Mouse (Mus musculus) heart, adult 2 months (tissue): Measurements from ENCODE around the gene Phactr1. TPM values are rescaled to one million over a fixed set of nuclear protein-coding genes. Genes with fewer than 3 reads are reported as not detected.

ENCODE experiments used
- DNase-seq, 2 experiments: peaks; one replicate each; pipeline ENCODE4 v3.0.0; 2021
- H3K27ac ChIP-seq: fragments of 200-600 bp; 2 replicates; pipeline ENCODE4 v1.8.1; 2022
- H3K27me3 ChIP-seq: fragments of 200-500 bp; 2 replicates; pipeline ENCODE4 v1.6.1; 2012; ENCODE audit warnings: mild to moderate bottlenecking, low read length, inconsistent platforms, mixed read lengths; ENCODE audit not compliant: control insufficient read depth, insufficient read depth
- H3K36me3 ChIP-seq: fragments of 200-500 bp; 2 replicates; pipeline ENCODE4 v1.6.1; 2012; ENCODE audit warnings: low read length, inconsistent platforms; ENCODE audit not compliant: control insufficient read depth, insufficient read depth
- H3K4me1 ChIP-seq: fragments of 200-500 bp; 2 replicates; pipeline ENCODE4 v1.6.1; 2011; ENCODE audit warnings: low read length; ENCODE audit not compliant: control insufficient read depth, insufficient read depth
- H3K4me3 ChIP-seq: fragments of 200-600 bp; 2 replicates; pipeline ENCODE4 v1.8.1; 2022
- H3K79me2 ChIP-seq: fragments of 200-500 bp; replicated peaks from 2 replicates; pipeline ENCODE4 v1.6.1; 2012; ENCODE audit warnings: mild to moderate bottlenecking, inconsistent platforms, low read length, moderate library complexity, mixed read lengths; ENCODE audit not compliant: control insufficient read depth, insufficient read depth
- H3K9ac ChIP-seq: fragments of 200-500 bp; 2 replicates; pipeline ENCODE4 v1.6.1; 2012; ENCODE audit warnings: low read depth, mild to moderate bottlenecking, control low read depth, inconsistent platforms, low read length, mixed read lengths
- CTCF ChIP-seq: fragments of 200-600 bp; IDR thresholded peaks from 2 replicates; pipeline ENCODE4 v1.8.1; 2022; ENCODE audit warnings: antibody characterized with exemption, mild to moderate bottlenecking, moderate library complexity
- EP300 ChIP-seq: fragments of 200-500 bp; IDR thresholded peaks from 2 replicates; pipeline ENCODE4 v1.6.1; 2011; ENCODE audit warnings: low read depth, low read length, control low read depth; ENCODE audit not compliant: insufficient read depth
- POLR2A ChIP-seq: fragments of 200-500 bp; IDR thresholded peaks from 2 replicates; pipeline ENCODE4 v1.6.1; 2011; ENCODE audit warnings: mild to moderate bottlenecking, low read depth, low read length, control low read depth; ENCODE audit not compliant: insufficient read depth
- WGBS: fragments of 180-500 bp; shearing (Covaris S2); methylation state at CpG from one replicate; pipeline ENCODE4 v1.1.7; 2018; 5-methylcytosine and 5-hydroxymethylcytosine counted together
- intact Hi-C: fragments of 180-260 bp; cut with DNase I; formaldehyde crosslinking; loops from one replicate; pipeline ENCODE4 v1.15.1; 2025
- polyA plus RNA-seq: library from polyadenylated mRNA; depleted of rRNA; stranded (reverse); fragments of >200 nt; gene quantifications from 2 replicates; pipeline ENCODE4 v1.2.3, GENCODE M21; 2012
- total RNA-seq, 2 experiments: library from RNA; stranded (reverse); gene quantifications; 2 replicates each; pipeline ENCODE4 v1.2.3; 2021

The Phactr1 gene
- total and polyA plus RNA-seq, 3 experiments: 3.0 to 5.5 (median 4.6) TPM

GRCm38 (mm10) chr13:42804314-42804713, 123.9 kb downstream of the Phactr1 start:
- no peaks in the 10 kb centered on the region for H3K79me2 ChIP-seq
- no peaks in the 10 kb centered on the region for H3K27me3 ChIP-seq
- intact Hi-C loops: no loop called here
- H3K4me3 ChIP-seq: no peak overlapping the region
- H3K27ac ChIP-seq: no peak overlapping the region
- no peaks in the 10 kb centered on the region for H3K4me1 ChIP-seq
- 65% methylated on average over 9 of the region's 9 CpGs for WGBS
- no peak for DNase-seq
- no peak overlapping the region for H3K9ac ChIP-seq
- no peak for TF ChIP-seq EP300
- TF ChIP-seq CTCF: no peak
- no peak for TF ChIP-seq POLR2A
- no peaks in the 10 kb centered on the region for H3K36me3 ChIP-seq

GRCm38 (mm10) chr13:42812762-42813161, 132.3 kb downstream of the Phactr1 start:
- TF ChIP-seq EP300 (no peak), POLR2A (no peak), CTCF (no peak)
- WGBS: 18% methylated on average over 7 of the region's 7 CpGs
- H3K4me1 ChIP-seq: no peaks in the 10 kb centered on the region
- H3K27ac ChIP-seq: no peak overlapping the region
- no peaks in the 10 kb centered on the region for H3K79me2 ChIP-seq
- no peak overlapping the region for H3K9ac ChIP-seq
- no peak for DNase-seq
- H3K27me3 ChIP-seq: peaks cover 3% of the 10 kb centered on the region; the same call in 1 of the 2 replicates
- no peak overlapping the region for H3K4me3 ChIP-seq
- no peaks in the 10 kb centered on the region for H3K36me3 ChIP-seq
- intact Hi-C loops: no loop called here

- H3K9ac ChIP-seq: no peak overlapping the region
- no peak overlapping the region for H3K27ac ChIP-seq
- H3K36me3 ChIP-seq: no peaks in the 10 kb centered on the region
- 41% methylated on average over 10 of the region's 10 CpGs for whole genome bisulfite sequencing
- H3K4me1 ChIP-seq: no peaks in the 10 kb centered on the region
- H3K27me3 ChIP-seq: peaks cover 3% of the 10 kb centered on the region; the same call in 1 of the 2 replicates
- peak; percentile 49 to 76 for DNase-seq
- intact Hi-C loops: no loop called here
- no peaks in the 10 kb centered on the region for H3K79me2 ChIP-seq
- 0 out of 2 replicates have a peak, but pooled peaks have one; percentile 32 for TF ChIP-seq EP300
- TF ChIP-seq POLR2A: no peak
- peak; percentile 78 for TF ChIP-seq CTCF
- H3K4me3 ChIP-seq: no peak overlapping the region
Observed at GRCm38 (mm10) chr13:42818378-42818777, 138.0 kb downstream of the Phactr1 start.

GRCm38 (mm10) chr13:42820513-42820912, 140.1 kb downstream of the Phactr1 start:
- intact Hi-C loops: loop anchor here (5.0 kb wide), 1 partner anchor 62 kb away; no protein-coding TSS in a partner anchor
- WGBS: 32% methylated on average over 9 of the region's 9 CpGs
- DNase-seq: no peak

GRCm38 (mm10) chr13:42821426-42822106, 141.1 kb downstream of the Phactr1 start:
- no peaks in the 10 kb centered on the region for H3K79me2 ChIP-seq
- 61% methylated on average over 15 of the region's 15 CpGs for WGBS
- no peak overlapping the region for H3K9ac ChIP-seq
- no peaks in the 10 kb centered on the region for H3K4me1 ChIP-seq
- TF ChIP-seq POLR2A (no peak), EP300 (no peak), CTCF (no peak)
- no peak overlapping the region for H3K4me3 ChIP-seq
- H3K27ac ChIP-seq: no peak overlapping the region
- H3K36me3 ChIP-seq: no peaks in the 10 kb centered on the region
- intact Hi-C loops: loop anchor here (5.0 kb wide), 1 partner anchor 61 kb away; no protein-coding TSS in a partner anchor
- no peak for DNase-seq
- H3K27me3 ChIP-seq: no peaks in the 10 kb centered on the region

More at GRCm38 (mm10) chr13:42820513-42820912, 140.1 kb downstream of the Phactr1 start:
- Histone ChIP-seq H3K4me3 (no peak overlapping the region), H3K27me3 (no peaks in the 10 kb centered on the region), H3K27ac (no peak overlapping the region), H3K36me3 (no peaks in the 10 kb centered on the region), H3K9ac (no peak overlapping the region), H3K79me2 (no peaks in the 10 kb centered on the region), H3K4me1 (no peaks in the 10 kb centered on the region)
- no peak for TF ChIP-seq CTCF
- no peak for TF ChIP-seq POLR2A
- no peak for TF ChIP-seq EP300

GRCm38 (mm10) chr13:42822545-42822944, 142.1 kb downstream of the Phactr1 start:
- Histone ChIP-seq H3K9ac (no peak overlapping the region), H3K4me3 (no peak overlapping the region), H3K4me1 (no peaks in the 10 kb centered on the region), H3K27ac (no peak overlapping the region), H3K36me3 (no peaks in the 10 kb centered on the region), H3K79me2 (no peaks in the 10 kb centered on the region), H3K27me3 (no peaks in the 10 kb centered on the region)
- DNase-seq: peak; percentile 71 to 89
- intact Hi-C loops: loop anchor here (5.0 kb wide), 1 partner anchor 60 kb away; no protein-coding TSS in a partner anchor
- 19% methylated on average over 10 of the region's 10 CpGs for WGBS
- TF ChIP-seq EP300 (no peak), POLR2A (no peak), CTCF (peak; percentile 99)
